Mouse (Mus musculus) ovary, postnatal 14 days (tissue): ENCODE measurements around the gene Rad9a.
A peak's percentile ranks its signal among the peaks of the same experiment; 100 is the strongest.

Experiments used
- DNase-seq: peaks from one replicate; pipeline ENCODE4 v3.0.0; 2022; ENCODE audit warnings: low spot score

The Rad9a gene

DNA sequence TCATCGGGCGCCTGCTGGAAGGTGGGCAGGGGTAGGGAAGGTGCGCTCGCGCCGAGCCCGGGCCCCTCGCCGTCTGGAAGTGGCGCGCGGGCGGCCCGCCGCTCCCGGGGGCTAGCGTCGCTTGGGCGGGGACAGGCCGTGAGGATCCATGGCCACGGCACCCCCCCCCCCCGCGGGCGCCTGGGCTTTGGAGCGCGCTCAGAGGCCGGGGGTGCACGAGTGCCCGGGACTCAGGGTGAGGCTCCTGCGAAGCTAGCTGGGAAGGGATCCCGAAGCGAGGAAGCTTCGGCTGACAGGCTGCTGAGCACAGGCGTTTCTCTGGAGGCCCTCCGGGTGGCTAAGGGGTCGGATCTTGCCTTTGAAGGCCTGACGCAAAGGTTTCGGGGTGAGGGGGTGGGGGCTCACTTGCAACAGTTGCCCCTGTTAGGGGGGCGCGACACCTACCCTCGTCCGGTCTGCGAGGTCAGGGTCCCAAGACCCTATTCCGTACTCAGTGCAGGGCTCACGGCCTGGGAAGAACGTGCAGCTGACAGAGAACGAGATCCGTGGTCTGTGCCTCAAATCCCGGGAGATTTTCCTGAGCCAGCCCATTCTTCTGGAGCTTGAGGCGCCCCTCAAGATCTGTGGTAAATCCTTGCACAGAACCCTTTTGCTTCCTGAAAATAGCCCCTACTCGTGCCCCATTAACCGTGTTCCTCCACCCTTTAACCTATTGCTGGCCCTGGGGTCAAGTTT is 9.0 kb downstream of the Rad9a start:
- no peak for DNase-seq

DNA sequence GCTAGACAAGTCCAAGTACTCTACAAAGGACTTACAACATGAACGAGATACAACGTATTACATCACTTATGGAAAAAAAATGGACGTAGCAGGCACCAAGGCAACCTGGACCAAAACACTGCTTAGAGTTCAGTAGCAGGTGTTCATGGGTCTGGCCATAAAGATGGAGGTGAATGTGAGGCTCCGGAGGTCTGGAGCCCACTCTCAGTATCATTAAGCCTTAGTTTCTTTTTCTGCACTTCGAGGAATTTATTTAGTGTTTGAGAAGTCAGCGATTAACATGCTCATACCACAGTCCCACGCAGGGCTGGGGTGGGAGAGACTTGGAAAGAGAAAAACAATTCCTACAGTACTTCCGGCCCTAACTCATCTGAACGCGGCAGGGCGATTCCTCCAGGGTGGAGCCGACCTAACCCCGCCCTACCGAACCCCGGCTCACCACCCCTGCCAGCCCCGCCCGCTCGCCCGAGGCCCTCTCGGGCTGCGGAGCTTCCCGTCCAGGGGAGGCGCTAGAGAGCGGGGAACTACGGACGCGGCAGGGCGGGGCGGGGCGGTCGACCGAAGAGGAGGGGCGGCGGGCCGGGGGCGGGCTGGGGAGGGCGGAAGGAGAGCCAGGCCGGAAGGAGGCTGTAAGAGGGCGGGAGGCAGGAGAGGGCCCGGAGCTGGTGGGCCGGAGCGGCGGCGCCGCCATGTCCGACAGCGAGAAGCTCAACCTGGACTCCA is 9.8 kb downstream of the Rad9a start, which contains the start of gene Ppp1ca:
Ppp1ca (plus strand) TSS at position 538 of the 723 bp plus-strand sequence.
- DNase-seq, result peak; percentile 97

DNA sequence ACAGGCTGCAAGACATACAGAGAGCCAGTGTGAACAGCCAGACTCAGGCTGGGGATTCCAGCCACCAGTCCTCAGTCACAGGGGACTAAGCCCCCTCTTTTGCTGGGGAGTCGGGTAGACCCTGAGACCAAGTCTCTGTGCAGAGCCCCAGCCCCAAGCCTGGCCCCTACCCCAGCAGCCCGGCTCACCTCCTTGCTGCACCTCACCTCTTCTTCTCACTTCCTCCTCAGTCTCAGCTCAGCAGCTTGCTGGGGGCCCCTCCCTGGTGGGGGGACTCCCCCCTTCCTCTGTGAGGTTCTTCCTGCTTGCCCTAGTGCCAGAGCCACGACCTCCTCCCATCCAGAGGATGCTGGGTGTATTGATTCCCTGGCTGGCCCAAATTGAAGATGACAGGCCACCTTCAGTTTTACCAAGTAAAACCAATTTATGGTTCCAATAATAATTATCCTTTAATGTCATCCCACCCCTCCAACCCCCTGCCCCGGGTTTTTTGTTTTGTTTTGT is 10.6 kb downstream of the Rad9a start, which contains the start of gene Tbc1d10c:
Tbc1d10c (minus strand) TSS at position 454 of the 504 bp plus-strand sequence.
- DNase-seq, result no peak

DNA sequence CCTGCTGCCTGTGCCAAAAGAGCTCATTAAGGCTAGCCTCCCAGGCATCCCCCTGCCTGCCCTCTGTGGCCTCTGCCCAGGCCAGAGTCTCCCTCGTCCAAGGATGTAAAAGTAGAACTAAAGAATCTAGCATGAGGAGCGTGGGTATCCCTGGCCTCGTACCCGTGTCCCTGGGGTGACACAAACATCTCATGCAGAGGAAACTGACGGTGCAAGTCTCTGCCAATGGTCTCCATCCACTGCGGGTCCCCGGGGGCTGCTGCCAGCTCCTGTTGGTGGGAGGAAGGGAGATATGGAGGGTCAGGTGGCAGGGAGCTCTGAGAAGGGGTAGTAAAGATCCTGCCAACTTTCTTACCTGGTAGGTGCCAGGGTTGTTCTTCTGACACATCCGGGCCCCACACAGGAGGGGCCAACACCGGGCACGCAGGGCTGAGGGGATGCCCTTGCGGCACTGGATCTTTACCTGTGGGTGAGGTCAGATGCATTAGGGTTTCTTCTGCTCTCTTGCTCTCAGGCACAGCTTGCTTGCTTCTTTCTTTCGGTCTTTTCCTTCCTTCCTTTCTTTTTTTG is 12.3 kb downstream of the Rad9a start:
- no peak for DNase-seq

DNA sequence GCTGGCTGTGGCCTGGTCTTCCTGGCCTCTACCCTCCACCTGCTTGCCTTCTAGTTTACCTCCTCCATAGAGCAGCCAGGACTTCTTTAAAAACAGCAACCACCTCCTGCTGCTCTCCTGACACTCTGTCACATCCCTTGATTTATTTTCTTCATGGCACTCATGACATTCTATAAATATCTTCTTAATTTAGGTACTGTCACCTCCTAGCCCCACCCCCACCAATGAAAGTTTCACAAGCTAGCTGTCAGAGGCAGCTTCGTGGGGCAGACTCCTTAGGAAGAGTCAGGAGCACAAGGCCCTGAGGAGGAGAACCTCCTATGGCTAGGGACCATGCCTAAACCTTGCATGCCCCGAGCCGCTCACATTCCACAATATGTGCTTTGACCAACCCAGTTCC is 14.2 kb downstream of the Rad9a start:
- no peak for DNase-seq

DNA sequence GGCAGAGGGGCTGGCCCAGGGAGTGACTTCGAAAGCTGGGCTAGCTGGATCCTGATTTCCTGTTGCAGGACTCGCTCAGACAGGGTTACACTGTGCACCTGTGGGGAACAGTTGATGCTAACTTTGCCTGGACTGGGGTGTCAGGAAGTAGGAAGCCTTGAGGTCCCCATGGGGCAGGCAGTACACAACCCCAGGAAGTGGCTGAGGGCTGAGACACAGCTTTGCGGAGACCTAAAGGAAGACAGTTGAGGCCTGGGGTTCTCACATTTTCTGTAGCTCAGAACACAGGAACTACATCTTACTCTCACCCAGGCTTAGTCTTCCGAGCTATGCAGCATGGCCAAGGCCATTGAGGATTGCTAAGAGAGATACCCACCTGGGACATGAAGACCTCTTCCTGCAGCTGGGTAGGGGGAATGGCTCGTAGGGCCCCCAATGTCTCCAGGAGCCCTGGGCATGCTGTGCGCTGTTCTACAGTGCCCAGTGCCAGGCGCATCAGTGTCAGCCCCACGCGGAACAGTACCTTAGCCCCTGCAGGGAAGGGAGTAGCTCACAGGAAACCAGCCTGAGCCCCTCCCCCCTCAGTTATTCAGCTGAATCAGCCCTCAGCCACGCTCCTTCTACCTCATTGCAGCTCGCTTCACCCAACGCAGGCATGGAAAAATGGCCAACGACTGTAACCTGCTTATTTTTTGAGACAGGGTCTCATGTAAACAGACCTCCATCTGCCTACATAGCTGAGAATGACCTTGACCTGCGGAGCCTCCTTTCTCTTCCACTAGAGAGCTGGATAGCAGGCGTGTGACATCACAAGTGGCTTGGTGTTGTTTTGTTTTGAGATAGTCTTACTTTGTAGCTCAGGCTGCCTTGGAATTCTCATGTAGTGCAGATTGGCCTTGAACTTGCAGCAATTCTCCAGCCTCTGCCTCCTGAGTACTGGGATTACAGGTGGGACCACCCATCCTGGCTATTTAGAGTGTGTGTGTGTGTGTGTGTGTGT is 16.2 kb downstream of the Rad9a start:
- DNase-seq, result no peak

DNA sequence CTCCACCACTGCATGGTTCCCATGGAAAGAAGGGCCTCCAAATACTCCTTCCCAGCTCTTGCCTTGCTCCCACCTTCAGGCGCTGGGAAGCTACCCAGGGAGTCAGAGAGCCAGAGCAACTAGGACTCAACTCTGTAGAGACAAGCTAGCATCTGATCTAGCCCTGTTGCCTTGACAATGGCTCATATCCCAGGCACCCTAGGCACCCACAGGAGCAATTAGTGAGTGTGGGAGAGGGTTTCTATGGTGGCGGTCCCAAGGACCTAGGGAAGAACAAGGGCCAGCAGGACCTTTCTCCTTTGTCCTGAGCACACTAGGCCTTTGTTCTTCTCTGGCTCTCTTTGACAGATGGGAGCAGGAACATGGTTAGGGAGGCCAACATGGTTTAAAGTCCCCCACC is 17.8 kb downstream of the Rad9a start:
- DNase-seq, result no peak

DNA sequence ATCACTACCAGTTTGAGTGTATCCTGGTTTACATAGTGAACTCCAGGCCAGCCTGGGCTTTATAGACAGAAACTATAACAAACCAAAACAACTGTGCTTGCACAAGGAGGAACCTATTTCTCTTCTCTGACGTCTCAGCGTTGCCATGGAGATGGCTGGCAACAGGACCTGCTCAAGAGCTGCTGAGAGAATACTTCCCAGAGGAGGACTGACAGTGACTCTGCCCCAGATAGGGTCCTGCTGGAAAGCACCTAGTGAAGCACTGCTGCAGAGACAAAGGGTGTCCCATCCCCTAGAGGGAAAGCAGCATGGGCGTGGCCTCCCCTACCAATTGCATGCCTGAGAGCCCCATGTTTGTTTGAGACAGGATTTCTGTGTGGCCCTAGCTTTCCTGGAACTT is 19.6 kb downstream of the Rad9a start:
- DNase-seq, result no peak

DNA sequence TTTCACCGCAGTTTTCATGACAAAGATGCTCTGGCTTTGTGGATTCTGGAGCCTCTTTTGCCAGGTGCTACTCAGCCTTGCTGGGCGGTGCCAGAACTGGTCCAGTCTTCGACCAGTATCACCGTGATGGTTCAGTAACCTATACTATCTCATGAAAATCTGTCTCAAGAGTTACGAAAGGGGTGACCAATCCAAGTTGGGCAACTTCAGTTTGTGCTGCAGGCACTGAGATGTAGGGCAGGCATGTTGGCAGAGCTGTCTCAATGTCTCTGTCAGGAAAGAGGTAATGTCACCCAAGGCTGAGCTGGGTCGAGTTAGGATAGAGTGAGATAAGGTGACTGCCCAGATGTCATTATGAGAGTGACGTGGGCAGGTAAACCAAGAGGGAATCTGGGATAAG is 21.1 kb downstream of the Rad9a start:
- DNase-seq, result no peak

DNA sequence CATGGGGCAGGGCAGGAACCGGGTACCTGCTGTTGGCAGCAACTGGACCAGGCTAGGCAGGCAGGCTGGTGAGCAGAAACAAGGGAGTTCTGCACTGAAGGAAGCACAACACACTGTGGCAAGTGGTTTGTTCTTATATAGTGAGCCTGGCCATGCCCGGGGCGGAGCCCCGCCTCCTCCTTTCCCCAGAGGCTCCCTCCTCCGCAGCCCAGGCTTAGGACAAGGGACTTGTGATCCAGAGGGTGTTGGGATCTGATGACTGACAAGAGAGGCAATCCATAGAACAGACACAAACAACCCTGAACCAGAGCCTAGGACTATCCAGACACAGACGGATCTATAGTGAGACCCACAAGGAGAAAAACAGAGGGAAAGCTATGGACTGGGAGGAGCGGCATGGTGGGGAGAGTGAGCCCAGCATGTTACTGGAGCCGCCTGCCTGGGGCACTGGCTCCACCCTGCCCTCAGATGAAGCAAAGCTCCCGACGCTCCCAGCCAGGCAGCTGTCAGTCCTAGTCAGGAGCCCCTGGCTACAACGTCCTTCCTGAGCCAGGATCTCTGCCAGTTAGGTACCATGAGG is 26.0 kb downstream of the Rad9a start, which contains the start of gene Carns1:
Carns1 (minus strand) TSS at position 112 of the 580 bp plus-strand sequence.
- no peak for DNase-seq

DNA sequence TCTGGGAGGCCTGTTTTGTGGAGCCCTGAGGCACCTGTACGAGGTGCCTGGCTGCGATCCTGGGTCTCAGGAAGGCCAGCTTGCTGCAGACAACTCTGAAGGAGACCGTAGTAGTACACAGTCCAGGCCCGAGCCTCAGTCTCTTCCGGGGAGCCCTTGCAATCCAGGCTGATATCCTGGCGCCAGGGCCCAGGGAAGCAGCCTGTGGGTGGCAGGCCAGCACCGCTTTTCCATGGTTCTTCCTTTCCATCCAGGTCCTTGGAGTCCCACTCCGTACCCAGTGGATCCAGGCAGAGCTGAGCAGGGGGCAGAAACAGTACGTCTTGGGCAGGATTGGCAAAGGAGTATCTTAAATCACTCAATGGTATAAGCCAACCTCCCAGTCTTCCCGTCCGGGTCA is 28.5 kb downstream of the Rad9a start:
- DNase-seq, result no peak

DNA sequence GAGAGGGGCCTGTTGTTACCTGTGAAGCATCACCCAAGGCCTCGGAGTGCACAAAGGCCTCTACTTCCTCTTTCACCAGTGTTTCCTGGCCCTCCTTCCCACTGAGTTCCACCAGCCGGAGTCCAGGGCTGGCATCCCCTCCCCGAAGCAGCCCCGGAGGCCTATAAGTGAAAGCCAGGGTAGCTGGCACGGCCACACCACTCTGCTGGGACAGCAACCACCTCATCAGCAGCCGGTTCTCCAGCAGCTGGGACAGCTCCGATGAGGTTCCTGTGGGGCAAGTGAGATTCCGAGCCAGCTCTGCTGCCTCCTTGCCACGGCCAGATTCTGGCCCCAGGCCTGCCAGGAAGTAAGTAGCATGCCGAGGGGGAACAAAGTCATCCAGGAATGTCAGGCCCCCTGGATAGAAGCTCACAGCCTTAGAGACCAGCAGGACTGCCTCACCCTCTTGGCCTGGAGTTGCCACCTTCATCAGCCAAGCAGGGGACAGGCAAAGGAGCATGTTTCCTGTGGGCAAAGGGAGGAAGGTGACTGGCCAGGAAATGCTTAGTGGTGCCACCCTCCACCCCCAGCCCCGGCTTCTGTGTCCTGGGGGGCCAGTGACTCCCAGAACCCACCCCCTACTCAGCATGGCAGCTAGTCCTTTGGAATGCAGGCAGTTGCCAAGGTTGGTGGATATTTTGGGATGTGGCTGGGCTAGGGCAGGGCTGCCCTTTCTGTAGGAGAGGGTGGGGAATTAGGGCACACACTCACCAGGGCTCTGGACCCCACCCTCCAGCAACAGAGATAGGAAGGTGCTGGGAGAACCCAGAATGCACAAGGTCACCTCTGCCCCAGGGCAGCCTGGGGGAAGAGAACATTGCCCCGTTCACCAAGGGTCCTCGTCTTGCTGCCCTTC is 29.8 kb downstream of the Rad9a start:
- DNase-seq, result no peak

DNA sequence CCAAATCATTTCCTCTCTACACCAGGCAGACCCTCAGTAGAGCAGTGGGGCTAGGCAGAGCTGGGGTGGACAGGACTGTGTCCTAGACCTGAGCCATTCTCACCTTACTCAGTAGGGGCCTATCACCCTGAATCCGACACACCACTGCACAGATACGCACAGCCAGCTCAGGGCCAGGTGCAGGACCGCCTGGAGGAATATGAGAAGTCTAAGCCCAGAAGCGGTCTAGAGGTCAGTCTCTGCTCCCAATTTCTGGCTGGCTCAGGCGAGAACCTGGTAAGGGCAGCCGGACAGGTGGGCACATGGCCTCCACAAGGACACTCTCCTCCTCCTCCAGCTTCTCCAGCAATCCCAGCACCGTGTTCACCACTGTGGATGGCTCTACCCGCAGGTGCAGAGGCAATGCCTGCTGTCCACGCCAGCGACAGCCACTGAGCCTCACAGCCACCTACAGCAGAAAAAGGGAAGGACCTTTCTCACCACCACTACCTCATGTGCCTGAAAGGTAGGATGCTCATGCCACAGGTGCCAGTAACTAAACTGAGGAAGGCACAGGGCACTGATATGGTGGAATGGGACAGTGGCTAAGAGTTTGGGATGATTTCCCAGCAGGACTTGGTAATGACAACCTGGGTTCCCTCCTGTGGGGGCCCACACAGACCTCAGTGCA is 30.6 kb downstream of the Rad9a start:
- DNase-seq, result no peak

DNA sequence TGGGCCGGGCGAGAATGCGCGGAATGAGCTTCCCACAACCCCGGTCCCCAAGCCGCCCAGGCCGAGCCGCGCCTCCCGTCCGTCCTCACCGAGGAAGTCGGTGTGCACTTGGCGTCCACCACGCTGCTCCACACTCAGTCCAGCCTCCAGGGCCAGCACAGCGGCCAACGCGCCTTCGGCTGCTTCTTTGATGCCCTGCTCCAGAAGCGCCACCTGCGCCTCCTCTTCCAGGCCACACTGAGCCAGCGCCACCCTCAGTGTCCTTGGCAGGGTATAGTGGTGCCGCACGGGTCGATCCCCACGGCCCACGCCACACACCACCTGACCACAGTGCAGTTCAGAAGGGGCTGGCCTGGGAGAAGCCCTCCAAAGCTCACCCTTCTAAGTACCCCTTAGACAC is 31.7 kb downstream of the Rad9a start:
- DNase-seq, result no peak

DNA sequence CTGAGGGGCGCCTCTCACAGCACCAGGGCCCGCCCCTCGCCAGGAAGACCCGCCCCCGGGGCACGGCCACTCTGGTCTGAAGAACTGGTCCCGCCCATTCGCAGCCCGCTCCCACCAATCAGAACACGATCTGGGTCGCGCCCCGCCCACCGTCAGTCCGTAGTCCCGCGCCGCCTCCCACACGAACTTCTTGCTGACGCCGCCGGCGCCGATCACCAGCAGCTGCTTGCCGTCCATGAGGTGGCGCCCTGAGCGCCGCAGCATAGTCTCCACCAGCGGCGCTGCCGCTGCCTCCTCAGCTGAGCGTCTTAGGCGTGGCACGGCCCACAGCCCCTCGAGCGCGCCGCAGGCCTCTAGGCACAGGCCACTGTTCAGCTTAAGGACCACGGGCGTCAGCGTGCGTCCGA is 32.1 kb downstream of the Rad9a start:
- DNase-seq, result peak; percentile 99

DNA sequence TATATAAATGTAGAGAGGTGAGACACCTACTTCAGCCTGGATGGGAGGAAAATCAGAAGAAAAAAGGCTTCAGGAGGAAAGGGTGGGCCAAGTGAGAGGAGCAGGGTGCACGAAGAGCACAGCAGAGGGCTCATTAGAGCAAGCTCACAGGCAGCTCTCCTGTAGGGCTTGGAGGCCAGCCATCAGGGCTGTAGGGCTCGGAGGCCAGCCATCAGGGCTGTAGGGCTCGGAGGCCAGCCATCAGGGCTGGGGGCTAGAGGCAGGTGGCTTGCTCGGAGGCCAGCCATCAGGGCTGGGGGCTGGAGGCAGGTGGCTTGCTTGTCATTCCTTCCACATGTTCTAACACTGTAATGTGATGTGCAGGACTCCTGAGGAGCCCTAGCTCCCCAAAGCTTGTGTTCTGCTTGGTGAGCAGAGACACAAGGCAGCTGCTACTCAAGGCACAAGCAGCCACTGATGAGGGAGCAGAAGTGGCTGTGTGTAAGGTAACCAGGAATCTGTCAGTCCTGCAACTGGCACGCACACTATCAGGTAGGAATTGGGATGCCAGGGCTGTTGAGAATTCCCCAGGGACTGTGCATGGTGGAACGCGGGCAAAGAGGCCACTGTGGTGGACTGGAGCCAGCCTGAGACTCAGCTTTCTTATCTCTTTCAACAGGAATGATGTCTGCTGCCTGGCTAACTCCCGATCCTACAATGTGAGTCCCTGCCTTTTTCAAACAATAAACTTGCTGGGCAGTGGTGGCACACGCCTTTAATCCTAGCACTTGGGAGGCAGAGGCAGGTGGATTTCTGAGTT is 34.6 kb downstream of the Rad9a start:
- DNase-seq, result no peak

DNA sequence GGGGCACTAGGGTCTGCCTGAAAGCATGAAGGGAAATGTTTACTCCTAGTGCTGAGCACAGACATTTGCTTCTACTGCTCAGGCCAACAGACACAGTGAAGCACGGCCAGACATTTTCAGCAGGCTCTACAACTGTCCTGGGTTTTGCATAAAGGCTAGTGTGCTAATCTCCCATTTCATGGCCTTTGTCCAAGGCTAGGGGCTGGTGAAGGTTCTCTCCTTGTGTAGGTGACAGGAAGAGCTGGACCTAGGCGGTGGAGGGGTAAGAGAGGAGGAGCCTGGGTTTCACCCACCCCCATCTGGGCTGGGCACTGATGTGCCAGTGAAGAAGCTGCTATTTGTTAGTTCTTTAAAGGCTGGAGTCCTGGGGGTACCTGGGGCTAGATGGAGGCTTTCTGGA is 36.7 kb downstream of the Rad9a start:
- no peak for DNase-seq

DNA sequence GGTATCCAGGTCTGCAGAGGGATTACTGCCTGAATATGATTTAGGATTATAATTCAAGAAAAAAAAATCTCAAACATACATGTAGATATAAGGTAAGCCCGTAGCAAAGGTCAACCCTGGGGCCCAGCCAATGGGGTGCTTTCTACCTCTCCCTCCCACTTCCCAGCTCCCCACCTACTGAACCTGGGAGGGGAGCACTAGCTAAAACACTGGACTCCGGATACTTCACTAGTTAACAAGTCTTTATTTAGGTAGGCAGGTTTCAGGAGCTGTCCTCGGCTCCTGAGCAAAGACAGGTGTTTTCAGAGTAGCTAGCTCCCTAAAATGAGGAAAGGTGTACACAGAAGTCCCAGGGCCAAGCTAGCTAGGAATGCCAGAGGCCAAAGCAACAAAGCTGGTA is 37.4 kb downstream of the Rad9a start:
- no peak for DNase-seq

DNA sequence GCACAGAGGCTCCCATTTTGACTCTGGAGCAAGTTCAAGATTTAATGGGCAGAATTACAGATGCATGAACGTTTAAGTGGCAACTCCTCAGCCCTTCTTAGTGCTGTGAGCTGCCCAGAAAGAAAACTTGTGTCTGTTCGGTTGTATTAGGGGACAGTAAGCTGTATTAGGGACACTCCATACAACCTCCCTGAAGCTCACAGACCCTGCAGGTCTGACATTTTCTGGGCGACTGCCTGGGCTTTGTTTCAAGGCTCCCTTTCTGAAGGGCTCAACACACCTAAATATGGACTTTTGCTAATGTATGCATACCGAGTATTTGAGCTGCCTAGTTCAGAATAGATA is 37.9 kb downstream of the Rad9a start:
- no peak for DNase-seq
